Comparison of ENCODE assay signal across 26 mouse cellular contexts in genomic region chr7:126053618-126054017, GRCm38 (mm10). TPM values are rescaled to one million over a fixed set of nuclear protein-coding genes. Genes with fewer than 3 reads are reported as not detected.
A peak's percentile ranks its signal among the peaks of the same experiment; 100 is the strongest.
DNase-seq lines count a peak whose midpoint lies in the region; ATAC-seq and TF ChIP-seq lines count a peak whose summit lies in the region.
"Had no signal": no experiment of that assay in that cellular context is flagged by ENCODE, and none has a peak within 500 bp of the region (broad histone marks: within the 10 kb centered on the region; RNA-seq: fewer than 3 reads in every experiment).

No protein-coding gene starts in this region.

- H3K9ac ChIP-seq in hindbrain, embryonic 12.5 days = no peak overlapping the region
- no peak overlapping the region for H3K9ac ChIP-seq in hindbrain, postnatal 0 days (replicated peaks; ENCODE audit: low read length)
- H3K9ac ChIP-seq: embryonic facial prominence, embryonic 15.5 days; forebrain, embryonic 13.5 days; heart, embryonic 13.5 days; intestine, embryonic 15.5 days; limb, embryonic 12.5 days; liver, embryonic 15.5 days; lung, embryonic 14.5 days; neural tube, embryonic 13.5 days had no signal

- peaks cover 38% of the 10 kb centered on the region for H3K4me1 ChIP-seq in hindbrain, embryonic 12.5 days
- H3K4me1 ChIP-seq in hindbrain, postnatal 0 days (ENCODE audit: insufficient read depth, low read length) = peaks cover 17% of the 10 kb centered on the region
- H3K4me1 ChIP-seq: embryonic facial prominence, embryonic 15.5 days; intestine, embryonic 15.5 days; limb, embryonic 12.5 days; liver, embryonic 15.5 days had no signal

- no peak overlapping the region for H3K27ac ChIP-seq in hindbrain, embryonic 12.5 days
- no peak overlapping the region for H3K27ac ChIP-seq in hindbrain, postnatal 0 days
- H3K27ac ChIP-seq: embryonic facial prominence, embryonic 10.5 days; embryonic facial prominence, embryonic 15.5 days; forebrain, embryonic 13.5 days; heart, embryonic 13.5 days; intestine, embryonic 15.5 days; limb, embryonic 12.5 days; liver, embryonic 15.5 days; neural tube, embryonic 13.5 days had no signal

- H3K36me3 ChIP-seq in hindbrain, embryonic 12.5 days = no peaks in the 10 kb centered on the region
- H3K36me3 ChIP-seq in hindbrain, postnatal 0 days (ENCODE audit: insufficient read depth, low read length) = no peaks in the 10 kb centered on the region
- H3K36me3 ChIP-seq: embryonic facial prominence, embryonic 10.5 days; embryonic facial prominence, embryonic 15.5 days; heart, embryonic 13.5 days; intestine, embryonic 15.5 days; limb, embryonic 12.5 days; liver, embryonic 15.5 days; neural tube, embryonic 13.5 days had no signal

- 62% methylated on average over 7 of the region's 7 CpGs for WGBS in hindbrain, embryonic 12.5 days
- WGBS in hindbrain, postnatal 0 days = 49% methylated on average over 7 of the region's 7 CpGs

- H3K9me3 ChIP-seq in hindbrain, embryonic 12.5 days (replicated peaks) = no peaks in the 10 kb centered on the region
- no peaks in the 10 kb centered on the region for H3K9me3 ChIP-seq in hindbrain, postnatal 0 days (ENCODE audit: low read length)
- H3K9me3 ChIP-seq: embryonic facial prominence, embryonic 10.5 days; embryonic facial prominence, embryonic 15.5 days; forebrain, embryonic 13.5 days; heart, embryonic 13.5 days; intestine, embryonic 15.5 days; limb, embryonic 12.5 days; liver, embryonic 15.5 days; neural tube, embryonic 13.5 days had no signal

- intact Hi-C loops in left cerebral cortex, postnatal 4 days (cut with DNase I) = no loop called here
- intact Hi-C loops in left cerebral cortex, postnatal 10 days (cut with DNase I) = no loop called here

- TF ChIP-seq CTCF in hindbrain, postnatal 0 days (IDR thresholded peaks at IDR 0.05; ENCODE audit: low read depth) = no peak

- H3K27me3 ChIP-seq in hindbrain, embryonic 12.5 days = peaks cover 20% of the 10 kb centered on the region; the same call in 1 of the 2 replicates
- no peaks in the 10 kb centered on the region; the same call in 1 of the 2 replicates for H3K27me3 ChIP-seq in hindbrain, postnatal 0 days (ENCODE audit: insufficient read depth, low read length)
- H3K27me3 ChIP-seq: neural tube, embryonic 13.5 days had no signal

- DNase-seq in left cerebral cortex, postnatal 4 days = peak; percentile 81
- DNase-seq in left cerebral cortex, postnatal 10 days (ENCODE audit: extremely low spot score in 1 of 2, low spot score in 2 of 2) = no peak
- DNase-seq in ZHBTc4 (ENCODE audit: low read depth, low spot score) = peak; percentile 12
- peak; percentile 67 for DNase-seq in hindbrain, postnatal 0 days (ENCODE audit: low spot score)
- DNase-seq in adrenal gland, postnatal 36 days = no peak
- DNase-seq: adrenal gland, adult 8-10 months; B cell, adult 2 months; cerebellum, adult 11 months; cerebellum, adult 9-11 months; heart, postnatal 10 days; kidney, adult 8-10 months; kidney, postnatal 10 days; layer of hippocampus, adult 9-11 months; lung, embryonic 14.5 days; lung, postnatal 14 days; right cerebral cortex, postnatal 14 days had no signal

- H3K4me3 ChIP-seq in hindbrain, embryonic 12.5 days = no peak overlapping the region
- H3K4me3 ChIP-seq in hindbrain, postnatal 0 days (ENCODE audit: low read length) = no peak overlapping the region
- H3K4me3 ChIP-seq: embryonic facial prominence, embryonic 10.5 days; embryonic facial prominence, embryonic 15.5 days; forebrain, embryonic 13.5 days; heart, embryonic 13.5 days; intestine, embryonic 15.5 days; limb, embryonic 12.5 days; liver, embryonic 15.5 days; neural tube, embryonic 13.5 days had no signal

- peak; percentile 30; the same call in 1 of the 2 replicates for ATAC-seq in hindbrain, embryonic 12.5 days (ENCODE audit: low FRiP score)
- ATAC-seq in hindbrain, postnatal 0 days = peak; percentile 52
- ATAC-seq: forebrain, embryonic 13.5 days; intestine, embryonic 15.5 days had no signal

- no peak overlapping the region for H3K4me2 ChIP-seq in hindbrain, embryonic 12.5 days (replicated peaks)
- H3K4me2 ChIP-seq in hindbrain, postnatal 0 days (ENCODE audit: low read depth, low read length) = no peak overlapping the region
- H3K4me2 ChIP-seq: embryonic facial prominence, embryonic 15.5 days; forebrain, embryonic 13.5 days; heart, embryonic 13.5 days; intestine, embryonic 15.5 days; limb, embryonic 12.5 days; liver, embryonic 15.5 days; lung, embryonic 14.5 days; neural tube, embryonic 13.5 days had no signal

RNA-seq across cellular contexts. Expression of gene Gsg1l, which starts 28.6 kb away (rescaled TPM):
- total RNA-seq in left cerebral cortex, postnatal 4 days (2021) = 10 to 100 TPM; 16.4 to 19.2 TPM
- total RNA-seq in left cerebral cortex, postnatal 10 days (2021) = 10 to 100 TPM; 33.1 to 33.8 TPM
- 6.0 and 6.5 TPM in 2 replicates for polyA plus RNA-seq in hindbrain, embryonic 12.5 days (2016; fragmentation: Nextera tagmentation; extraction: Ambion mirVana)
- 63.4 and 65.0 TPM in 2 replicates for total RNA-seq in hindbrain, postnatal 0 days (2014; rRNA removed)
- polyA plus RNA-seq in hindbrain, postnatal 0 days (2015; fragmentation: Nextera tagmentation; extraction: Ambion mirVana) = 20.8 and 22.0 TPM in 2 replicates
- total RNA-seq in adrenal gland, postnatal 36 days (2021) = 10 to 100 TPM; 68.9 to 70.8 TPM
- total RNA-seq: liver, adult 2 months had no signal

Comparison
In these comparisons a context has a peak if more than half of its experiments do, and no peak if none do; other contexts are left out.
1. DNase-seq: peak in left cerebral cortex, postnatal 4 days (single experiment), ZHBTc4 (single experiment) and hindbrain, postnatal 0 days (single experiment); none in left cerebral cortex, postnatal 10 days (0 of 2) and adrenal gland, postnatal 36 days (0 of 2).